Mouse (Mus musculus): ENCODE measurements around the gene Tmem151b.

Gene Tmem151b

GRCm38 (mm10) chr17:45545278-45545961, 4.1 kb downstream of the Tmem151b start:
- no peak for DNase-seq (ENCODE audit: low read depth)

- no peak for DNase-seq (ENCODE audit: low read depth)
These were observed 4.6 kb downstream of the Tmem151b start for GRCm38 (mm10) chr17:45544873-45545277.

- no peak for DNase-seq (ENCODE audit: low read depth)
These were observed 5.2 kb downstream of the Tmem151b start for GRCm38 (mm10) chr17:45544001-45544872.

GRCm38 (mm10) chr17:45543115-45543514, 6.4 kb downstream of the Tmem151b start:
- no peak for DNase-seq (ENCODE audit: low read depth)

- no peak for DNase-seq (ENCODE audit: low read depth)
These were observed 6.8 kb downstream of the Tmem151b start for GRCm38 (mm10) chr17:45542705-45543104.

GRCm38 (mm10) chr17:45542129-45542528, 7.3 kb downstream of the Tmem151b start:
- no peak for DNase-seq (ENCODE audit: low read depth)

- DNase-seq (ENCODE audit: low read depth): no peak
These were observed 9.8 kb downstream of the Tmem151b start for GRCm38 (mm10) chr17:45539664-45540063.

- no peak for DNase-seq (ENCODE audit: low read depth)
These were observed 11.1 kb downstream of the Tmem151b start for GRCm38 (mm10) chr17:45538394-45538793.

GRCm38 (mm10) chr17:45536264-45536663, 13.2 kb downstream of the Tmem151b start:
- DNase-seq (ENCODE audit: low read depth): no peak

GRCm38 (mm10) chr17:45532896-45533295, 16.6 kb downstream of the Tmem151b start:
- no peak for DNase-seq (ENCODE audit: low read depth)

GRCm38 (mm10) chr17:45530346-45530782, 19.1 kb downstream of the Tmem151b start:
- DNase-seq (ENCODE audit: low read depth): no peak

- DNase-seq (ENCODE audit: low read depth): no peak
These were observed 22.9 kb downstream of the Tmem151b start for GRCm38 (mm10) chr17:45526571-45526970.

GRCm38 (mm10) chr17:45524961-45525360, 24.5 kb downstream of the Tmem151b start:
- no peak for DNase-seq (ENCODE audit: low read depth)

GRCm38 (mm10) chr17:45523263-45523662, 26.2 kb downstream of the Tmem151b start, which contains the start of gene Tcte1:
Gene Tcte1, plus strand, starts transcription at chr17:45523434.
- DNase-seq (ENCODE audit: low read depth): no peak

GRCm38 (mm10) chr17:45520136-45520535, 29.3 kb downstream of the Tmem151b start:
- no peak for DNase-seq (ENCODE audit: low read depth)

- DNase-seq (ENCODE audit: low read depth): no peak
These were observed 30.6 kb downstream of the Tmem151b start for GRCm38 (mm10) chr17:45518766-45519475.

GRCm38 (mm10) chr17:45517549-45518215, 31.8 kb downstream of the Tmem151b start:
- no peak for DNase-seq (ENCODE audit: low read depth)

GRCm38 (mm10) chr17:45517135-45517534, 32.3 kb downstream of the Tmem151b start:
- no peak for DNase-seq (ENCODE audit: low read depth)

GRCm38 (mm10) chr17:45516488-45516887, 33.0 kb downstream of the Tmem151b start:
- DNase-seq (ENCODE audit: low read depth): peak; percentile 64

GRCm38 (mm10) chr17:45515806-45516205, 33.7 kb downstream of the Tmem151b start:
- DNase-seq (ENCODE audit: low read depth): no peak

GRCm38 (mm10) chr17:45515204-45515726, 34.2 kb downstream of the Tmem151b start:
- no peak for DNase-seq (ENCODE audit: low read depth)

GRCm38 (mm10) chr17:45511757-45512156, 37.7 kb downstream of the Tmem151b start:
- no peak for DNase-seq (ENCODE audit: low read depth)
